Mouse (Mus musculus) stomach, postnatal 0 days (tissue): Measurements from ENCODE around the gene Gorab.

Experiments used
- CTCF ChIP-seq: IDR thresholded peaks from 2 replicates; pipeline ENCODE4 v1.5.1; 2016; ENCODE audit warnings: antibody characterized with exemption, low read depth, mild to moderate bottlenecking, moderate library complexity
- EP300 ChIP-seq: optimal IDR thresholded peaks from 2 replicates; pipeline ENCODE3; 2016; ENCODE audit warnings: antibody characterized with exemption

DNA sequence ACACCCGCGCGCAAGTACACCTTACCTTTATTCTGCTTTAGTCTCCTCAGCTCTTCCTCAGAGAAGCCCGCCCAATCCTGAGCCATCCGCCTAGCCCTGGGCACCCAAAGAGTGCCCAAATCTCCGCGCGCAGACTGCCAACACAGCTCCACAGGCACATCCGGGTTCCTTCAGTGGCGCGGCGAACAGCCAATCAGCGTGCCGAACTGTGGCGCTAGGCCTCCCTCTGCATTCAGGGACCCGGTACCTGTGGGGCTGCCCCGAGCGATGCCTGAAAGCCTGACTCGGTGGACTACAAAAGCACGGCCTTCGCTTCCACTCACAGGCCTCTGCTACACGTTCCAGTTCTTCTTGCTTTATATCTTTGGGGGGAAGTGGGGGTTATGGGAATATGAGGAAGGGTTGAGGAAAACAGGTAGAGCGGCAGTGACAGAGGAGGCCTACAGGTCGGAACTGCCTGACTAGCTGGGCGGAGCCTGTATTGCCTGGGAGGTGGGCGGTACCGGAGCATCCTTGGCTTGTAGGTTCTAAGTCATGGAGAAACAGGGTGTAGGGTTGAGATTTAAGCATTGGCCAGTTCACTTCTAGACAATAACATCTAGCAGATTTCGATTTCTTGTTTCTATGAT is at the start of gene Gorab:
- TF ChIP-seq EP300: no peak
- peak; percentile 17; the same call in 1 of the 2 replicates for TF ChIP-seq CTCF
